Mouse (Mus musculus) mouse embryonic stem cell (cell line): ENCODE data around the gene Suz12.

Source experiments
- in situ Hi-C, 2 experiments: fragments of 300-500 bp; cut with MboI; formaldehyde crosslinking; loops; 1 replicate in 1 of 2; 3 replicates in 1 of 2; pipeline ENCODE4 v1.14.3; 2019 to 2020; ENCODE audit warnings: low sequenced_read_pairs in 2 of 2, low pct_unique_long_range_greater_than_20kb in 1 of 2, mixed read lengths in 1 of 2; ENCODE audit not compliant: unreplicated experiment in 1 of 2

The Suz12 gene

DNA sequence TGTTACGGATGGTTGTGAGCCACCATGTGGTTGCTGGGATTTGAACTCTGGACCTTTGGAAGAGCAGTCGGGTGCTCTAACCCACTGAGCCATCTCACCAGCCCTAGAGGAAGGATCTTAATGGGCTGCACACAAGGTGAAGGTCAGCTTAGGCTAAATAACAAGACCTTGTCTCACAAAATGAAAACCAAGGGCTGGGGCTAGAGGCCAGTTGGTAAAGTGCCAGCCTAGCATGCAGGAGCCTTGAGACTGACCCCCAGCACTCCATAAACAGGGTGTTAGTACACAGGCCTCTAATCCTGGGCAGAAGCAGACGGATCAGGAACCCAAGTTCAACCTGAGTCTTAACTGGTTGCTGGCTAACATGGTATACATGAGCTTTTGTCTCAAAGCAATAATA is 5.0 kb upstream of the Suz12 start:
- in situ Hi-C loops = no loop called here

DNA sequence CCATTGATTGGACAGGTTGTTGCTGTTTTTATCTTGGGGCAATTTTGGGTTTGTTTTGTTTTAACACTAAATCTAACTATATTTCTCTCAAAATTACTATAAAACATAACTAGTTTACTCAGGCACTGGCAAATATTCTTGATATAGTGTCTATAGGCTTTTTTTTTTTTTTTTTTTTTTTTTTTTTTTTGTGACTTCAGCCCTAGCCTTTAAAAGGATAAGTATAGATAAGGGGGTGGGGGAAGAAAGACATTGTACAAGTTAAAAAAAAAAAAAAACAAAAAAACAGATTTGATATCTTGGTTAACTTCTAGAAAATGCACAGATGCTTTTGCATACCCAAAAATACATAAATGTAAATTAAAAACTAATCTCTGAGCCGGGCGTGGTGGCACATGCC is 2.8 kb upstream of the Suz12 start:
- in situ Hi-C loops = no loop called here

DNA sequence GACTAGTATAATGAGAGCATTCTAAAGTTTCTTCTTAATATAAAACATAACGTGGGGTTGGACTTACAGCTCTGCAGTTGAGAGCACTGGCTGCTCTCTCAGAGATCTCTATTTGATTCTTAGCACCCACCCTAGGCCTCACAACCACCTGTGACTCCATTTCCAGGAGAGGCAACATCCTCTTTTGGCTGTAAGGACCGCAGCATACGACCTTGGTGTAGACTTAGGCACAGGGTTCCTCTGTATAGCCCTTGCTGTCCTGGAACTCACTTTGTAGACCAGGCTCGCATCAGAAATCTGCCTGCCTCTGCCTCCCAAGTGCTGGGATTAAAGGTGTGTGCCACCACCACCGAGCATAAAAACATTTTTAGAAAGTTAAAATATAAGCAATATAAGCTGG is 1.3 kb upstream of the Suz12 start:
- in situ Hi-C loops = no loop called here

DNA sequence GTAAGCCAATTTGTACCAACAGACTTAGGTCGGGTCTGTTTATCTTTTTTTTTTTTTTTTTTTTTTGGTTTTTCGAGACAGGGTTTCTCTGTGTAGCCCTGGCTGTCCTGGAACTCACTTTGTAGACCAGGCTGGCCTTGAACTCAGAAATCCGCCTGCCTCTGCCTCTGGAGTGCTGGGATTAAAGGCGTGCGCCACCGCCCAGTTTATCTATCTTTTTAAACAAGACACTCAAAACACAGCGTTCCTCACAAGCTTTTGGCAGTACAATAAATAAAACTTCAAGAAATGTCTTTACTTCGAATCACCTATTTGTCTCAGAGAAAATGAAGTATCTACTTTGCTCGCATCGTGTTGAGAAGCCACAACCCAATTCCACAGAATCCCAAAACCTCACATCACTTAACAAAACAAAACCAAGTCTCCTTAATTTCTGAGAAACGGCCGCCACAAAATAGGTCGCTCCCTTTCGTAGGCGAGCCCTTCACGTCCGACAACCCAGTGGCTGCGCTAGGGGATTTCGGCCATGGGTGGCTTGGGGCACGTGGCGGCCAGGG is 793 bp upstream of the Suz12 start:
- in situ Hi-C loops = no loop called here

DNA sequence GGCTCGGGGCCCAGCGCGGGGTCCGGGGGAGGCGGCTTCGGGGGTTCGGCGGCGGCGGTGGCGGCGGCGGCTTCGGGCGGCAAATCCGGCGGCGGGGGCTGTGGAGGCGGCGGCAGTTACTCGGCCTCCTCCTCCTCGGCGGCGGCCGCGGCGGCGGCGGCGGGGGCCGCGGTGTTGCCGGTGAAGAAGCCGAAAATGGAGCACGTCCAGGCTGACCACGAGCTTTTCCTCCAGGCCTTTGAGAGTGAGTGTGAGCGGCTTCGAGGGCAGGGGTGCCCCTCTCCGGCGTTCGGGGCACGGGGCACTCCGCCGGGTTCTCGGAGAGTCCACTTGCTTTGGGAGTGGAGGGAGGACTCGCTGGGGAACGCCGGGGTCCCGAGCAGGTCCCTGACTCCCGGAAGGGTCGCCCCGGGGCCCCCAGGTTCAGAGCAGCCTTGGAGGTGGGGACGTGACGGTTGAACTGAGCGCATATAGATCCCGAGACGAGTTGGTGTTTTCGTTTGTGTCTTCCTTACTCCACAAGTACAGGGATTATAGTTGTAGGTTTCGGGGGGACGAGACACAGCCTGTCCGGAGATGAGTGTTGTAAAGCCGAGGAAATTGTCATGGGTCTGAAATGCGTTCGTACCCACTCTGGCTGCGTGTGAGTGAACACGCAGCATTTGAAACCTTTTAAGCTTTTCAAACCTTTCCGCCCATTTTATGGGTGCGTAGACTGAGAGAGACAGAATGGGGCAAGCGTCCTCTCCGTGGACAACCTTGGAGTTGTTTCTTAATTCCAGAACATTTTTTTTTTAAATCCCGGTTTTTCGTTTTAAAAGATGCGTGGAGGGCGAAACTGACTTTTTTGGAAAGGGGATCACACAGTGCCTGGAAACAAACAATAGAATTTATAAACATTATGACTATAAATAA is 707 bp downstream of the Suz12 start:
- in situ Hi-C loops = no loop called here

DNA sequence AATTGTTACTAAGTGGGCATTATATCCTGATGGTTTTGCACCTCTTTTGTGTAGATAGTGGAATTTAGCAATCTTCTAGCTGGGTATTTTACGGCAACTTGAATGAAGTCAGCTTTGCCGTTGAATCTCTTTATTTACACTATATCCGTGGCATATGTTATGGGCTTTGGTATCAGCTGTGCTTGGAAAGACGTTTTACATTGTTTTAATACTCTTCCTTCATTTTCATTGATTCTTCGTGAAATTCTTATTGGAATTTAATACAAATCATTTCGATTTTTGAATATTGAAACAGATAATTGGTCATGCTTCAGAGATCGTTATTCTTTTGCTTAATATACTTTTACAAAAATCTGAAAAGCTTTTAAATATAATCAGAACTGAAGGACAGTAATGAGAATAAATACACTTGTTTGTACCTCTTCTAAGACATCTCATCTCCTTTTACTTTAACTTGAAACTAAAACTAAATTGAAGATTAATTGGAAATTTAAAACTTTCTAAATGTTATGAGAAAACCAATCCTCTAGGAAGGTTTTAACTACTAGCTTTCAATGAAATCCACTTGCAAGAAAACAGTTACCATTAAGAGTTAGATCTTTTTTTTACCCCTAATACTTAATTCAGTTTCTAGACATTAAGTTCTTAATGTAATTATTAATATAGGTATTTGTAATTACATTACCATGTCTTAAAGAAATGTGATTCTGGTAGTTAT is 1.5 kb downstream of the Suz12 start:
- in situ Hi-C loops = no loop called here

DNA sequence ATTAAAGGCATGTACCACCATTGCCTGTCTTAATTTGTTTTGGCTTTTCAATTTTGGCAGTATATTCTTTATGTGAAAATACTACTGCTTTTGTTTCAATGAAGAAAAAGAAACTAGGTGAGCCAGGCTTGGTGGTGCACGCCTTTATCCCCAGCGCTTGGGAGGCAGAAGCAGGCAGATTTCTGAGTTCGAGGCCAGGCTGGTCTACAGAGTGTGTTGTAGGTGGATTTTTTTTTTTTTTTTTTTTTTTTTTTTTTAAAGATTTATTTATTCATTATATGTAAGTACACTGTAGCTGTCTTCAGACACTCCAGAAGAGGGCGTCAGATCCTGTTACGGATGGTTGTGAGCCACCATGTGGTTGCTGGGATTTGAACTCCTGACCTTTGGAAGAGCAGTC is 23.6 kb downstream of the Suz12 start:
- in situ Hi-C loops = loop anchor here in 1 of 2 experiments (25.0 kb wide), 1 partner anchor 371 kb away; the partner anchor contains the start of genes 5730455P16Rik and Zfp207

DNA sequence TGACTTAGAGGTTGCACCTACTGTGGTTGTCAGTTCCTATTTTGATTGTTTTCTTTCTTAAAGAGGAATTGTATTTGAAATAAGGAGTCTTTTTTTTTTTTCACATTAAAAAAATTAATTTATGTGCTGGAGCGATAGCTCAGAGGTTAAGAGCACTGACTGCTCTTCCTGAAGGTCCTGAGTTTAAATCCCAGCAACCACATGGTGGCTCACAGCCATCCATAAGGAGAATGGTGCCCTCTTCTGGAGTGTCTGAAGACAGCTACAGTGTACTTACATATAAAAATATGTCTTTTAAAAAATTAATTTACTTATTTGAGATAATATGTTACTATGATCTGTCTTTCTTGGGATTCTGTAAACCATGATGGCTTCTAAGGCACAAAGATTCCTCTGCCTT is 26.9 kb downstream of the Suz12 start:
- in situ Hi-C loops = loop anchor here (10.0 to 25.0 kb wide), 2 partner anchors 368 to 375 kb away; partner anchors contain the start of genes 5730455P16Rik (in 1 of the 2) and Zfp207 (in 1 of the 2)

DNA sequence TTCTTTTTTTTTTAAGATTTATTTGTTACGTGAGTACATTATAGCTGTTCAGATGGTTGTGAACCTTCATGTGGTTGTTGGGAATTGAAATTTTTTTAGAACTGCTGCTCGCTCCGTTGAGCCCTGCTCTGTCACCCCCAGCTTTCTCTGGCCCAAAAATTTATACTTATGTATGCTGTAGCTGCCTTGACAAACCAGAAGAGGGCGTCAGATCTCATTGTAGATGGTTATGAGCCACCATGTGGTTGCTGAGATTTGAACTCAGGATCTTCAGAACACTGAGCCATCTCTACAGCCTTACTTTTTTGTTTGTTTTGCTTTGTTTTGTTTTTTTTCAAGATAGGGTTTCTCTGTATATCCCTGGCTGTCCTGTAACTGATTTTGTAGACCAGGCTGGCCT is 28.4 kb downstream of the Suz12 start:
- in situ Hi-C loops = loop anchor here (10.0 to 25.0 kb wide), 2 partner anchors 366 to 373 kb away; partner anchors contain the start of genes 5730455P16Rik (in 1 of the 2) and Zfp207 (in 1 of the 2)

DNA sequence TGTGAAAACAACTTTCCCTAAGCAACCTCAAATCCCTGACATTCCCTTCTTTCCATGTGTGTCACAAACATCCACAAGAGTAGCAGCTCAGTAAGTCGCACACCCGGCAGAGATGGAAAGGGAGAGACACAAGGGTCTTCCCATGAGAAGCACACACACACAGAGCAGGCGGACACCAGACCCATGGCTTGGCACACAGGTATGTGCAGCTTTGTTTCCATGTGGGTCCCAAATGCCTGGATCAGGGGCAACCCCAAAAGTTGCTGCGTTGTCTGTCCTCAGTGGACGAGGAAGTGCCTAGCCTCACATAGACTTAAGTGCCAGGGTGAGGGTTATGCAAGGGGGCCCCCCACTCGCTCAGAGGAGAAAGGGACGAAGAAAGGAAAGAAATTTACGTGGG is 44.6 kb downstream of the Suz12 start:
- in situ Hi-C loops = no loop called here

DNA sequence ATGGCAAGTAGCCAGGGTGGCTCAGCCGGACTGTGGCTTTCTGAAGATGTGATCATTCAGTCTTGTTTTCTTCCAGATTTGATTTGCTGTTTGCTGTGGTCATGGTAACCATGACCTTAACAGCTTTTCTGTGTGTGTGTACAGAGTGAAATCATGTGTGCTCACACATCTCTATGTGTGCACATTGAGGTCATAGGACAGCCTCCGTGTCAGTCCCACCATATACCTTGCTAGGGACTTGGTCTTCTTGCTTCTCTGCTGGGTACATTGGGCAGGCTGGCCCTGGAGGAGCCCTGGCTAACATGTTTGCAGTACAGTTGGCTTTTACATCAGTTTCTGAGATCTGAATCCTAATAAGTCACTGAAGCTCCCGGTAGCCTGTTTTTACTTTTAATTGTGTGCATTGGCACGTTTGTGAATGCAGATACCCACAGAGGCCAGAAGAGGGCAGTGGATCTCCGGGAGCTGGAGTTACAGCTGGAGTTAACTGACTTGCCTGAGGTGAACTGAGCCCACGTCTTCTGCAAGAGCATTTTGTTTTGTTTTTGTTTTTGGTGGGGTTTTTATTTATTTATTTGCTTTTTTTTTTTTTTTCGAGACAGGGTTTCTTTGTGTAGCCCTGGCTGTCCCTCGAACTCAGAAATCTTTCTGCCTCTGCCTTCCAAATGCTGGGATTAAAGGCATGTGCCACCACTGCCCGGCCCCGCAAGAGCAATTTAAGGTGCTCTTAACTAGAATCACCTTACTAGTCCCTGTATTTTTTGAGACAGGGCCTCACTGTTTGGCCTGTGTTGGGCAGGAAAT is 49.9 kb downstream of the Suz12 start:
- in situ Hi-C loops = no loop called here

DNA sequence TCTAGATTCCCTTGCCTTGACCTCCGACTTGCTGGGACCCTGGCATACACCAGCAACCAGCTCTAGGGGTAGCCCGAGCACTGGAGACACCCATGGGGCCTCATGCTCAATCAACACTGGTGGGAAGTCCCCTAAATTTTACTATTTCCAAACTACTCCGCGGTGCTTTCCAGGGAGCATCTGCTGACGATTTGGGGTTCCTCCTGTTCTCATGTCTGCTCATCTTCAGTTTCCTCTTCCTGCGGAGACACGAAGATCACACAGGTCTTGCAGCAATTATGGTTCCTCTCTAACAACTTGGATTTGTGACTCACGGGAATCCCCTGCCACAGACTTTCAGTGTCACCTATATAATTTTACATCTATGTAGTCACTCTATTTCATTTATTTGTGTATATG is 50.5 kb downstream of the Suz12 start:
- in situ Hi-C loops = no loop called here

DNA sequence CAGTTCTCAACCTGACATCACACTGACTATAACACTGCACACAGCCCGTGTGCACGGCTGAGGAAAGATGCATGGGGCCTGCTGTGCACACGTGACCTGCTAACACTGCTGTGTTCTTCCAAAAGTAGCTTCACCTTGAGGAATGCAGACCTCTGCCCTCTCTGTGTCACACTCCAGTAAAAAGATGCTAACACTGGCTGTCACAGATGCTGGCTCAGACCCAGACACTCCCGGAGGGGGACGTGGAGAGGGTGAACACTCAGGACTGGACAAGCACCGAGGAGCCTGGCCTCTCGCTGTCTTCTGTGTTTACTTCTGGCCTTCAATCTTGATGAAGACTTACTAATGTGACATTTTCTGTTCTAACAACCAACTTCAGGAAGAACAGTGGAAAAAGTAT is 54.0 kb downstream of the Suz12 start:
- in situ Hi-C loops = no loop called here

DNA sequence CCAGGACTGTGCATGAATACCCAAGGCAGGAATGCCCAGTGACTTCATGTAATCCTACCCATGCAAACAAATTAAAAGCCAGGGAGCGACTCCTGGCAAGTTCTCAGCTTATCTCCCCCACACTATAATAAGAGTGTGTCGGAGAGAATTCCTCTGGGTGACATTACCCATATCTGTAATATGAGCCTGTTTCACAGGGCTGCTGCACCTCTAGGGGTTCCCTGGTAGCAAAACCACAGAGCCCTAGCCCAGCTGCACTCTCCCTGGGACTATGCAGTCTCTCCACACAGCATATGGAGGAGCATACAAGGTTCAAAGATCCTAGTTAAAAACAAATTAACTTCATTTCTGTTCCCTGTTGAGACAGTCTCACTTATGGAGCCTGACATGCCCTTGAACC is 57.2 kb downstream of the Suz12 start:
- in situ Hi-C loops = no loop called here

DNA sequence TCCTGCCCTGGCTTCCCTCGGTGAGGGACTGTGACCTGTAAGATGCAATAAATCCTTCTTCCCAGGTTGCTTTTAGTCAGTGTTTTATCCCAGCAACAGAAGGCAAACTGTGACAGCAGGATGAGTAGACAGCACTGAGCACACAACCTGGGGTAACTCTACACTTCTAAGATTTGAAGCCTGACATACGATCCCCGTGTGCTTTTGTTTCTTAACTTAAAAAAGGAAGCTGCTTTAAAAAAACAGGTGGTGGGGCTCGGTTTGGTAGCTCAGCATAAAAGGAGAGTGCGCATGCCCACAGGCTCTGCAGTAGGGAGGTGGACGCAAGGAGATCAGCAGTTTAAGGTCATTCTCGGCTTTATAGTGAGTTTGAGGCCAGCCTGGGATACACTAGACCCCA is 59.5 kb downstream of the Suz12 start:
- in situ Hi-C loops = no loop called here

DNA sequence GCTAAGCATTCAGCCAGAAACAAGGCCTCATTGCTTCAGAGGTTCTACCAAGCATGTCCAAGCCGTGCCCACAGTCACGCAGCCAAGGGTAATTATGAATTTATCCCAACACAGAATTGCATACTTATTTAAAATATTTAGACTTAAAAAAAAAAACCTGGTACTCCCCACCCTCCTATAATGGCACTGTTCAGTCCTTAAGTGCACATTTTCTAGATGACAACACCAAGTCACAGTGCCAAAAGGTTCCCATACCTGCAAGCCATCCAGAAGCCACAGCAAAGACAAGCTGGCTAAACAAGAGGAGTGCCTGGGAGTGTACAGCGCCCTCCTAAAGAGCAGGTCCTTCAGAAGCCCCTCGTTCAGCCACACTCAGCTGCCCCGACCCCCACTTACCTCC is 60.3 kb downstream of the Suz12 start:
- in situ Hi-C loops = no loop called here

DNA sequence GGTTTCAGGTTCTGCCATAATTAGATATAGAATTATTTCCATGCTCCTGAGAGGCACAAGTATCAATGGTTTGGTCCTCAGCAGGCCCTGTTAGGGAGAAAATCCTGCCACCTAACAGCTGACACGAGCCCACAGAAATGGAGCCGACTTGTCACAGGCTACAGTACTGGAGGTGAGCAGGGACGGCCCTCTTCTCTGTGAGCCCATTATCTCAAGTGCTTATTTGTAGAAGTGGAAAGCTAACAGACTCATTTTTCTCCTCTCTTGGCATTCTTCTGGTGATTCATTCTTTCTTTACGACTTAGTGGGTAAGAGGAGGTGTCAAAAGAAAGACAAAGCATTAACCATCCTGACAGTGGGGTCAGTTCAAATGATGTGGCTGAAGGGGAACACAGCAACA is 61.8 kb downstream of the Suz12 start:
- in situ Hi-C loops = no loop called here

DNA sequence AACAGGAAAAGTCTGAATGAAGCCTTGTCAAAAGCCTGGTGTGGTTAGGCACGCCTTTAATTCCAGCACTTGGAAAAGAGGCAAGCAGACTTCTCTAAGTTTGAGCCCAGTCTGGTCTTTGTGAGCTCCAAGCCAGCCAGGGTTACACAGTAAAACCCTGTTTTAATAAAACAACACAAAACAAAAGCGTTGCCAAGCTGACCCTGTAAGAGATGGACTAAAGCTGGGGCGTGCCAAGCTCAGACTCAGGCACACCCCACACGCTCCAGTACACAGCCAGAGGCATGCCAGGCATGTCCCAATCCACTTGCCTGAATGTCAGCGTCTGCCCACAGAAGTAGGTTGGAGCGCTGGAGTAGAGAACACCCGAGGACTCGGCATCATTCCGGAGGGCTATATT is 63.2 kb downstream of the Suz12 start:
- in situ Hi-C loops = no loop called here

DNA sequence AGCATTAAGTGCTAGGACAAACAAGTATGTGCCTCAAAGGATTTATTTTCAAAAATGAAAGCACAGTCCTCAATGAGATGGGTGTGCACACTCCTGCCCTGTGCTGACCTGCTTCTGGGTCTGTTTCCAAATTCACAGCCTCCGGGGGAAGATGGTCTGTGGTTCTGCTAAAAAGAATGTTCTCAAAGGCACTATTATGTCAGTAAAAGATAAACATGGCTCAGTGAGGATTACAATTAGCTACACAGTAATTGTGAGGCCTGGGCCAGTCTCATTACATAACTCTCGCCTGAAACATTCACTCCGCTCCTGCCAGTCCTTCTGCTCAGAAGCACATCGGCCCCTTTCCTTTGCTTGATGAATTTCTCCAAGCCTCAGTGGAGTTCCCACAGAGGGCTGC is 69.3 kb downstream of the Suz12 start:
- in situ Hi-C loops = no loop called here
